Mouse (Mus musculus) hindbrain, embryonic 10.5 days (tissue): ENCODE data around the gene Akt2. TPM values are rescaled to one million over a fixed set of nuclear protein-coding genes. Genes with fewer than 3 reads are reported as not detected.
"Not testable (repeated sequence)": the region's sequence is repeated elsewhere in the genome, so short reads cannot be mapped to it uniquely, and the experiment has no call there.

Experiments used
- DNase-seq: peaks from one replicate; pipeline ENCODE4 v3.0.0-alpha.2; 2017; ENCODE audit warnings: low spot score
- H3K27ac ChIP-seq: fragments of 300-500 bp; sonication (generic); 2 replicates; pipeline ENCODE4 v1.5.1; 2016; ENCODE audit warnings: mild to moderate bottlenecking, moderate library complexity
- H3K27me3 ChIP-seq: fragments of 300-500 bp; sonication (generic); 2 replicates; pipeline ENCODE4 v1.6.1; 2016; ENCODE audit warnings: mild to moderate bottlenecking; ENCODE audit not compliant: poor library complexity, insufficient read depth, severe bottlenecking
- H3K36me3 ChIP-seq: fragments of 300-500 bp; sonication (generic); 2 replicates; pipeline ENCODE4 v1.6.1; 2016; ENCODE audit warnings: mild to moderate bottlenecking, moderate library complexity
- H3K4me1 ChIP-seq: fragments of 300-500 bp; sonication (generic); replicated peaks from 2 replicates; pipeline ENCODE4 v1.6.1; 2016; ENCODE audit warnings: mild to moderate bottlenecking
- H3K4me3 ChIP-seq: fragments of 300-500 bp; sonication (generic); 2 replicates; pipeline ENCODE4 v1.5.1; 2016; ENCODE audit warnings: mild to moderate bottlenecking, moderate library complexity
- H3K9me3 ChIP-seq: fragments of 300-500 bp; sonication (generic); 2 replicates; pipeline ENCODE4 v1.6.1; 2016; ENCODE audit warnings: mild to moderate bottlenecking, moderate library complexity
- WGBS: fragments of 180-500 bp; shearing (Covaris S2); methylation state at CpG from one replicate; pipeline ENCODE4 v1.1.7; 2016; 5-methylcytosine and 5-hydroxymethylcytosine counted together
- polyA plus RNA-seq: library from polyadenylated mRNA; unstranded; fragments of >200 nt; fragmentation: Nextera tagmentation; extraction: Ambion mirVana; gene quantifications from 2 replicates; pipeline ENCODE4 v1.2.1, GENCODE M21; 2016

The Akt2 gene
- polyA plus RNA-seq, 1 experiment from 2014 or later = 89.0 TPM

DNA sequence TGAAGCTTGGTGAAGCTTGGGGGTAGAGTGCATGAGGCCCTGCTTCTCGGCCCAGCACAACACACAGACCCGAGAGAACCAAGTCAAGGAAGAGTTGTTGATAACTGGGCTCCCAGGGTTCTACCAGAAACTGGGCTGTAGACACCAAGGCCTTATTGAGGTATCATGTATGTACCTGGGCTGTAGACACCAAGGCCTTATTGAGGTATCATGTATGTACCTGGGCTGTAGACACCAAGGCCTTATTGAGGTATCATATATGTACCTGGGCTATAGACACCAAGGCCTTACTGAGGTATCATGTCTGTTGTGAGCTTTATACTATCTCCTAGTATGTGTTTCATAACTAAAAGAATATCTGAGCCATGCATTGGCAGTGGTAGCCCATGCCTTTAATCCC is 43.7 kb downstream of the Akt2 start:
- not testable (repeated sequence) for H3K27me3 ChIP-seq, H3K4me1 ChIP-seq, H3K27ac ChIP-seq, H3K4me3 ChIP-seq, H3K9me3 ChIP-seq, DNase-seq
- peaks cover 87% of the 10 kb centered on the region for H3K36me3 ChIP-seq
- 91% methylated on average over 2 of the region's 2 CpGs for WGBS

DNA sequence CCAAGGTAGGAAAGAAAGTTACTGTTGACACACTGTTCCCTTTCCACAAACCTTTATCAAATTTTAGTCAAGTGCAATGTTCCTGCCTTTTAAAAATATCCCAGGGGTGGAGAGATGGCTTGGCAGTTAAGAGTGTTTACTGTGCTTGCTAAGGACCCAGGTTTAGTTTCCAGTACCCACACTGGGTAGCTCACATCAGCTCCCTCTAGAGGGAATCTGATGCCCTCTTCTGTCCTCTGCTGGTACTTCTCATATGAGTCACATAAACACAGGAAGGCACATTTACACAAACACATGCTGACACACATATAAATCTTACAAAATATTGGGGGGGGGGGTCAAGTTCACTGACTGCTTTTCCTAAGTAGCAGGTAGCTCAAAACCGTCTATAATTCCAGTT is 53.1 kb downstream of the Akt2 start:
- no peak for DNase-seq
- Histone ChIP-seq H3K4me3 (no peak overlapping the region), H3K9me3 (no peaks in the 10 kb centered on the region), H3K36me3 (peaks cover 6% of the 10 kb centered on the region; the same call in 1 of the 2 replicates), H3K27ac (no peak overlapping the region), H3K27me3 (no peaks in the 10 kb centered on the region), H3K4me1 (no peaks in the 10 kb centered on the region)
- 59% methylated on average over 1 of the region's 1 CpGs for WGBS

DNA sequence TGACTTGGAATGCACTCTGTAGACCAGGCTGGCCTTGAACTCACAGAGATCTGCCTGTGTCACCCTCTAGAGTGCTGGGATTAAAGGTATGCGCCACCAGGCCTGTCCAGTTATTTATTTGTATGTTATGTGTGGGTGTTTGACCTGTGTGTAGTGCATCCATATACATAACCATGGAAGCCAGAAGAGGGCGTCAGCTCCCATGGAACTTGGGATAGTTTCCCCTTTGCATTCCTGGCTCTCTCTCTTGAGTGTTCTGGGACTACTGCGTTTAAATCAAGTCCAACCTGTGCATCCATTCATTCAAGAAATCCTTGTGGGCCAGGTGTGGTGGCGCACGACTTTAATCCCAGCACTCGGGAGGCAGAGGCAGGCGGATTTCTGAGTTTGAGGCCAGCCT is 55.2 kb downstream of the Akt2 start:
- no peak for DNase-seq
- WGBS = 87% methylated on average over 7 of the region's 7 CpGs
- Histone ChIP-seq H3K27me3 (peaks cover 2% of the 10 kb centered on the region; the same call in 1 of the 2 replicates), H3K4me3 (no peak overlapping the region), H3K4me1 (0 out of 2 replicates have a peak, but pooled peaks cover 6% of the 10 kb centered on the region), H3K36me3 (no peaks in the 10 kb centered on the region), H3K9me3 (no peaks in the 10 kb centered on the region), H3K27ac (no peak overlapping the region)

DNA sequence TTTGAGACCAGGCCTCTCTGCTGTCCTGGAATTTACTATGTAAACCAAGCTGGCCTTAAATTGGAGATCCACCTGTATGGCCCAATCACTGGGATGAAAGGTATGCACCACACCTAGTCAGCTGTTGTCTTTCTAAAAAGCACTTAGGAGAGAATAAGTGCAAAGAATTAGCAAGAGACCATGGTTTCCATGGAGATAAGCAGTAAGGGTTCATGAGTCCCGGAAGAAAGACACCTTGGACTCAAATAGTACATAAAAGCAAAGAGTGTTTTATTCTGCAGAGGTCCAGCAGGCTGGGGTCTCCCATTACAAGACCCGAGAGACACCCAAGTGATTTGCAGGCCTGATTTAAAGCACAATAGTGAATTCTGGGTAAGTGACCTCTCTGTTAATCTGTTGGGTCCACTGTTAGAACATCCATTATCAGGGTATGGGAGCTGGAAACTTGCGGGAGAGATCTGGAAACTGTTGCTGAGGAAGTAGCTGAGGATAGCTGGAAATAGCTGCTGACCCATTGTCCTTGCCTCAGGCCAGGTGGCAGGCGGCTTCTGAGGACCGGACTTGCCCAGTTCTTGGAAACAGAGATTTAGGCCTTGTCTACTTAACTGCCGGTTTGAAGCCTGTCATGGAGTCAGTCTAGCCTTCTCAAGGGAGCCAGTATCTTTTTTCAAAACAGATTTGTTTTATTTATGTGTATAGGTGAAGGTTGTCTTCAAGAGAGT is 56.1 kb downstream of the Akt2 start:
- H3K27ac ChIP-seq = no peak overlapping the region
- no peak overlapping the region for H3K4me3 ChIP-seq
- no peaks in the 10 kb centered on the region for H3K9me3 ChIP-seq
- H3K27me3 ChIP-seq = peaks cover 8% of the 10 kb centered on the region
- WGBS = 84% methylated on average over 6 of the region's 6 CpGs
- H3K36me3 ChIP-seq = no peaks in the 10 kb centered on the region
- H3K4me1 ChIP-seq = 0 out of 2 replicates have a peak, but pooled peaks cover 6% of the 10 kb centered on the region
- no peak for DNase-seq

DNA sequence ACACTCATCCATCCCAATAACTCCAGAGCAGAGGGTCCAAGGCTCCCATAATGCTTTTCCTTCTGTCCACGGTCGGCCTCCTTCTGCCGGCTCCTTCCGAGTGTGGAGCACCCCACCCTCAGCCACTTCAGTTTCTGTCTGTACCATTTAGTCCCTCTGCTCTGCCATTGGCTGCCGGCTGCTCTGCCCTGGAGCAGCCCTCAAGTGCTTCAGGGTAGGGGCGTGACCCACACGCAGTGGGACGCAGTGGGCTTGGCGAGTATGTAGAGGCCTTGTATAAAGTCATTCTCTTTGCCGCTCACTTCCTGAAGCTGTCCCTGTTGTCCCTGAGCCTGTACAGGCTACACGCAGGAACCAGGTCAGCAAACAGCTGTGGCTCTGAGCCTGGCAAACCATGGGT is 58.4 kb downstream of the Akt2 start:
- Histone ChIP-seq H3K27ac (no peak overlapping the region), H3K4me1 (peaks cover 17% of the 10 kb centered on the region), H3K4me3 (no peak overlapping the region), H3K9me3 (no peaks in the 10 kb centered on the region), H3K36me3 (no peaks in the 10 kb centered on the region), H3K27me3 (peaks cover 31% of the 10 kb centered on the region)
- DNase-seq = no peak
- 91% methylated on average over 11 of the region's 11 CpGs for WGBS

DNA sequence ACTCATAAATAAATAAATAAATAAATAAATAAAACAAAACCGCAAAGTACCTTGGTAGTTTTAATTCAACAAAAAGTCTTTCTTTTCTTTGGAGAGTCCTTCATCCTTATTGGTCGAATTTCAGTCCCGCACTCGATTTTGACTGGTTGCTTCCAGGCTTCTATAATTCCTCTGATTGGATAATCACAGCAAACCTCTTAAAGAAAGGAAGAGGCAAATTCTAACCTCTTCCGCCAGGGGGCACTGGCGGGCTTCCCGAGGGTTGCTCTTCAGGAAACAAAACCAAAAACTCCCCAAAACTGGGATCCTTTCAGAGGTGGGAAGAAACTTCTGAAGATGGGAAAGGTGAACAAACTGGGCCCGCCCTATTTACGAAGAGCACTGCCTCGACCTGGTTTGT is 59.6 kb downstream of the Akt2 start:
- DNase-seq = peak; percentile 76
- 7% methylated on average over 10 of the region's 10 CpGs for WGBS
- Histone ChIP-seq H3K4me3 (peak overlapping the region; percentile 39), H3K36me3 (peaks cover 6% of the 10 kb centered on the region; the same call in 1 of the 2 replicates), H3K27ac (no peak overlapping the region), H3K4me1 (peaks cover 17% of the 10 kb centered on the region), H3K9me3 (no peaks in the 10 kb centered on the region), H3K27me3 (peaks cover 43% of the 10 kb centered on the region)

DNA sequence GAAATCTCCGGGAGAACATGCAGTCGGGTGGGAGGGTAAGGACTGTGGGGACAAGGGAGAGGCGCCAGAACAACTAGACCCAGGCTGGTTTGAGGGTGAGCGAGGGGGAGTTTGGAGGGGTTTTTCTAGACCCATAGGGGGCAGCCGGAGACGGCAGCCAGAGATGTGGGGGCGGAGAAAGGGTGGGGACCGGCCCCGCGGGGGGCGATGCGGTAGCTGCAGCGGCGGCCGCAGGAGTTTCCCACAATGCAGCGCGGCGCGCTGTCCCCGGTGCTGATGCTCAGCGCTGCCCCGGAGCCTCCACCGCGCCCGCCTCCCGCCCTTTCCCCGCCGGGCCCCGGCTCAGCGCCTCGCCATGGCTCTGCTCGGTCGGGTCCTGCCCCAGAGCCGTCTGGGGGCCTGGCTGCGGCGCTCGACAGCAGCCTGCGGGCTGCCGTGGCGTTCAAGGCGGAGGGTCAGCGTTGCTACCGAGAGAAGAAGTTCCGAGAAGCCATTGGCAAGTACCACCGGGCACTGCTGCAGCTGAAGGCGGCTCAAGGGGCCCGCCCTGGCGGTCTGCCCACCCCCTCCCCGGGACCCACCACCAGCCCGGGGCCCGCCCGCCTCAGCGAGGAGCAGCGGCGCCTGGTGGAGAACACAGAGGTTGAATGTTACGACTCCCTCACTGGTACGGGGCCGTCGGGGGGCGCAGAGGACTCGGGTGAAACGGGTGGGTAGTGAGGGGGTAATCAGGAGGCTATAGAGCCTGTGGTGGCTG is 62.5 kb downstream of the Akt2 start, which contains the start of gene Ttc9b:
Gene Ttc9b (plus strand): TSS at position 235 of the 757 bp plus-strand sequence.
- H3K9me3 ChIP-seq = no peaks in the 10 kb centered on the region
- peaks cover 35% of the 10 kb centered on the region for H3K36me3 ChIP-seq
- peak within 1 kb of the TSS; percentile 81 for H3K27ac ChIP-seq
- peak; percentile 70 for DNase-seq
- peaks cover 23% of the 10 kb centered on the region for H3K4me1 ChIP-seq
- peaks cover 73% of the 10 kb centered on the region for H3K27me3 ChIP-seq
- WGBS = 3% methylated on average over 62 of the region's 62 CpGs
- H3K4me3 ChIP-seq = peak within 1 kb of the TSS; percentile 60

DNA sequence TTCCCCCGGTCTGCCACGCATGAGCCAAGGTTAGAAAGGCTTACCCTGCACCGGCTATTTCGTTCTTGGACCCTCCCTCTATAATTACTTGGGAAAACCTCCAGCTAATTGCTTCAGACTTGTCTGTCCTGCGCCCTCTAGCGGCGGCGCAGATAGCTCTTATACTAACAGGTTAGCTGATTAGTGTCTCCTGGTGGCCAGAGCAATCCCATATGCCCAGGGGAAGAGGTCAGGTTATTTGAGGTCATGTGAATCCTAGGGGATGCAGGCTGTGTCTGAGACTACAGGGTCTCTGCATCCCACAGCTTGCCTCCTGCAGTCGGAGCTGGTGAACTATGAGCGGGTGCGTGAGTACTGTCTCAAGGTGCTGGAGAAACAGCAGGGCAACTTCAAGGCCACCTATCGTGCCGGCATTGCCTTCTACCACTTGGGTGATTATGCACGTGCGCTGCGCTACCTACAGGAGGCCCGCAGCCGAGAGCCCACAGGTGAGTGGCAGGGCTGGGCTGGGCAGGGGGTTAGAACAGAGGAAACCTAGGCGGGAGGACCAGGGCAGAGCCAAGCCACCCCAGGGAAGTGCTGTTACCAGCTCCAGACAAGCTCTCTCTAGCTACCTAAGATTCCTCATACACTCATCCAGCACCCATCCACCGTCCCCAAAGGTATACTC is 63.4 kb downstream of the Akt2 start:
- Histone ChIP-seq H3K36me3 (peaks cover 42% of the 10 kb centered on the region), H3K4me3 (no peak overlapping the region; the same call in 1 of the 2 replicates), H3K9me3 (no peaks in the 10 kb centered on the region), H3K4me1 (peaks cover 23% of the 10 kb centered on the region), H3K27ac (no peak overlapping the region), H3K27me3 (peaks cover 81% of the 10 kb centered on the region)
- 65% methylated on average over 20 of the region's 20 CpGs for WGBS
- no peak for DNase-seq

DNA sequence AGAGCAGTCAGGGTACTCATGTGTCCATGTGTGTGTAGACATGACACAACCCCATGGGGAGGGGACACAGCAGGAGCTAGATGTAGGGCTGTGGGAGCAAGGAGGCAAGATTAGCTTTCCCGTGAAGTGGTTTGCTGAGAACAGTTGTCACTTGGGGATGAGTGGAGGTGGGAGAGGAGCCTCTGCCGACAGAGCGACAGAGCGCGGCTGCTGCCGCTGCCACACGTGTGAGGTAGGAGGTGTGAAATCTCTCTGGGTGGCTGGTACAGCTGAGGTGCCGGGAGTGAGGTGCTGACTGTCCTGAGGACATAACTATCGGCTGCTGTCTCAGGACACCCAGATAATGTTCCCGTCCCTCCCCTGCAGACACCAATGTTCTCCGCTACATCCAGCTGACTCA is 64.2 kb downstream of the Akt2 start:
- H3K9me3 ChIP-seq = no peaks in the 10 kb centered on the region
- WGBS = 79% methylated on average over 11 of the region's 11 CpGs
- peak overlapping the region; percentile 9; the same call in 1 of the 2 replicates for H3K4me3 ChIP-seq
- H3K27ac ChIP-seq = no peak overlapping the region
- H3K4me1 ChIP-seq = peaks cover 19% of the 10 kb centered on the region
- peaks cover 82% of the 10 kb centered on the region for H3K27me3 ChIP-seq
- no peak for DNase-seq
- H3K36me3 ChIP-seq = peaks cover 46% of the 10 kb centered on the region

DNA sequence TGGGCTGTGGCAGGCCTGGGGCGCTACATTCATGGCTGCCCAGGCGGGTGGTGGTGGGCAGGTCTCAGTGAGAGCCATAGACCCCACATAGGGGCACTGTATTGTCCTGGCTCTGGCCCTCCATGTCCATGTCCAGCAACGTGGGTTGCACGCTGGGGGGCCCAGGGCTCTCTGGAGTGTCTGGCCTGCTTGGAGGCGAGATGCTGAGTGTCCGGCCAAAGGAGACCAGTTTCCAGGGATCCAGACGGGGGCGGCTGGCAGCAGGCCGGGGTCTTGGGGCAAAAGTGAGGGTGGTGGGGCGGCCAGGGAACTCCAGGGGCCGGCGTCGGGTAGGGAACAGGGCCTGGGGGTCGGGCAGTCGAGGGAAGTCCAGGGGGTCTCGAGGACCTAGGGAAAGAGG is 65.2 kb downstream of the Akt2 start:
- DNase-seq = no peak
- Histone ChIP-seq H3K9me3 (no peaks in the 10 kb centered on the region), H3K36me3 (peaks cover 56% of the 10 kb centered on the region), H3K4me1 (peaks cover 17% of the 10 kb centered on the region), H3K4me3 (no peak overlapping the region), H3K27ac (no peak overlapping the region), H3K27me3 (peaks cover 79% of the 10 kb centered on the region)
- 89% methylated on average over 16 of the region's 16 CpGs for WGBS

DNA sequence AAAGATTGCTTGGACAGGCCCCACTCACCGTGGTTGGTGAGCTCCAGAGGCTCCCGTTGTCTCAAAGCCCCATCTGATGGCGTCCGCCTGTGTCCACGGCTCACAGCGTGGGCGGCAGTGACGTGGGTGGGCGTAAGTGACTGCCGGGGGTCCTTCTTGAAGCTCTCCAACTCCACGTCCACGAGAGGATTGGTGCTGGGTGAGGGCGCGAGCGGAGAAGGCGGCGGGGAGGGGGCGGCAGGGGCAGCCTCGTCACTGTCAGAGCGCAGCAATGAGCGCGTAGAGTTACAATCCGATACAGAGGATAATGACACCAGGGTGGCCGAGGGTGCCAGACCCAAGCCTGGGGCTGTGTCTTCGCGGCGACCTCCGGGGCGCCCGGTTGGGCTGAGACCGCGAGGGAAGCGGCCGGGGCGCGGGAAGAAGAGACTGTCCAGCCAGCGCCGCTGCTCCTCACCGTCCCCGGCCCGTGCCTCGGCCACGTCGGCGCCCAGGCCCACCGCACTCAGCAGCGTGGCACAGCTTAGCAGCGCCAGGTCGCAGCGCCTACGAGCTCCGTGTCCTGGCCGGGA is 66.6 kb downstream of the Akt2 start:
- no peak for DNase-seq
- Histone ChIP-seq H3K9me3 (no peaks in the 10 kb centered on the region), H3K4me1 (peaks cover 17% of the 10 kb centered on the region), H3K27me3 (peaks cover 69% of the 10 kb centered on the region), H3K36me3 (peaks cover 64% of the 10 kb centered on the region), H3K27ac (no peak overlapping the region), H3K4me3 (no peak overlapping the region; the same call in 1 of the 2 replicates)
- 28% methylated on average over 53 of the region's 53 CpGs for WGBS

DNA sequence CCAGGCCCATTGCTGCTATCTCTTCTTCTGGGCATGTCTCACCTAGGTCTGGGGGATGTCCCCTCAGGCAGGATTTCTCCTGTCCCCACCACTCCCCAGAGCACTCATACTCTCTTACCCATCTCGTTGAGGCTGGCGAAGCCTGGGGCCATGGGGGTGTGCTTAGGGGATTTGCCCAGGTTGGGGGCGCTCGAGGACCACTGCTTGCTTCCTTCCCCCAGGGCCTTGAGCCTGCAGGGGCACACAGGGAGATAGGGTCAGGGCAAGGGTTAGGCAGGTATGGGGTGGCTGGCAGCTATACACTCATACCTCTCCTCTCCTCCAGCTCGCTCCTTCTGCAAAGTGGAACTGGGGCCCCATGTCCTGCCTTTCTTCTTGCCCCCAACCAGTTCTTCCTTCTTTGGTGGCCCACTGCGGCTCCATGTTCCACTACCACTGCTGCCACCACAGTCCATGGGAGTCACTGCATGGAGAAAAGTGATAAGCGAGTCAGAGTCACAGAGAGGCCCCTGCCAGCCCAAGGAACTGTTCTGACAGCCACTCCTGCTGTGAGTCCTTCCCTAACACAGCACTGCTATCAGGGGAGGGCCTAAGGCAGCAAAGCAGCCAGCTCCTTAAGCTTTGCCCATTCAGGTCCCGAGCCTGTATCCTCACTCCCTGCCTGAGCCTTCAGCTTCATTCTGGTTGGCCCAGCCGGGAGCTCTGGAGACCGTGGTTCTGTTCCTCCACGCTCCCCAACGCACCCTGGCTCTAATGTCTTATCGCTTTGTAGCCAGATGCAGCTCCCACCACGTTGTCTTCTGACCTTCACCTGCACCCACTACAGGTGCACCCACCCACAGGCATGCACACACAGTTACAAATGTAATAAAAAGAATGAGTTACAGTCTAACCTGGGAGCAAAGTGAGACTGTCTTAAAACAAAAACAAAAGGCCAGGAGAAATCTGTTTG is 67.6 kb downstream of the Akt2 start:
- DNase-seq = no peak
- H3K4me1 ChIP-seq = peaks cover 10% of the 10 kb centered on the region
- peaks cover 69% of the 10 kb centered on the region for H3K36me3 ChIP-seq
- H3K9me3 ChIP-seq = no peaks in the 10 kb centered on the region
- H3K4me3 ChIP-seq = no peak overlapping the region
- H3K27me3 ChIP-seq = peaks cover 58% of the 10 kb centered on the region
- H3K27ac ChIP-seq = no peak overlapping the region
- 56% methylated on average over 14 of the region's 14 CpGs for WGBS
